Mouse (Mus musculus): ENCODE results near the gene Rps9. TPM values are rescaled to one million over a fixed set of nuclear protein-coding genes. Genes with fewer than 3 reads are reported as not detected.
A peak's percentile ranks its signal among the peaks of the same experiment; 100 is the strongest.
"Not testable (repeated sequence)": the region's sequence is repeated elsewhere in the genome, so short reads cannot be mapped to it uniquely, and the experiment has no call there.

The Rps9 gene
- total and polyA plus RNA-seq, 2 experiments from 2014 or later = 816 to 888 TPM

DNA sequence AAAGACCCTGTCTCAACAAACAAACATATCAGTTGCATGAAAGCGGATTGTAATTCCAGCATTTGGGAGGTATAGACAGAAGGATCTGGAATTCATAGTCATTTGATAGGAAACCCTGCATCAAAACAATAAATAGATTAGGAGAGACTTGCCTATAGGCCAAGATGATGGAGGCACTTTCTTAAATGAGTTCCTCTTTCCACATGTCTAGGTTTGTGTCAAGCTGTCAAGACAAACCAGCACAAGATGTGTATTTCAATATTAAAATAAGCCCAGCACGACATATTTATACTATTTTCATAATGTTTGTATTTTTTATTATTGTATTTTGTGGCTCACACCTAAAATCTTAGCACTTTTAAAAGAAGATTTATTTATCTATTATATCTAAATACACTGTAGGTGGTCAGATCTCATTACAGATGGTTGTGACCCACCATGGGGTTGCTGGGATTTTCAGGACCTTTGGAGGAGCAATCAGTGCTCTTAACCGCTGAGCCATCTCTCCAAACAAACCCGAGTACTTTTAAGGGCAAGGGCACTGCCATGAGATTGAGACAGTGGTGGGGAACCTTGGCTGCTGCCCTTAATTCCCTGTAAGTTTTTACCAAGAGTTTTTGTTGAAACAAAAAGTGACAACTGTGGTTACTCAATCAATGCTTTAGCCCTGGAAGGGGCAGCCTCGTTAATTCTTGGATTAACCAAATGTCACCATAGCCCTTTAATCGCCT lies 480 bp upstream of the Rps9 start:
- H3K36me3 ChIP-seq (replicated peaks; ENCODE audit: control insufficient read depth, insufficient read depth, low read length) = peaks cover 49% of the 10 kb centered on the region
- H3K9me3 ChIP-seq (replicated peaks; ENCODE audit: control insufficient read depth, low read length) = no peaks in the 10 kb centered on the region
- ATAC-seq (ENCODE audit: insufficient read depth, low read depth) (peak; percentile 47), DNase-seq (ENCODE audit: low spot score) (peak; percentile 30)
- peak overlapping the region; percentile 95 for H3K27ac ChIP-seq (ENCODE audit: low read depth)
- peak overlapping the region; percentile 71 for H3K9ac ChIP-seq (replicated peaks; ENCODE audit: low read depth, low read length)
- 21% methylated on average over 6 of the region's 6 CpGs for WGBS
- TF ChIP-seq CTCF (IDR thresholded peaks at IDR 0.05; ENCODE audit: low read depth) (no peak), EP300 (IDR thresholded peaks at IDR 0.05; ENCODE audit: low read depth) (no peak)
- peaks cover 16% of the 10 kb centered on the region for H3K4me1 ChIP-seq (ENCODE audit: control insufficient read depth, insufficient read depth)
- no peaks in the 10 kb centered on the region for H3K27me3 ChIP-seq (ENCODE audit: control insufficient read depth, insufficient read depth, low read length)
- H3K4me3 ChIP-seq (ENCODE audit: low read depth, low read length) = peak overlapping the region; percentile 66
- peak overlapping the region; percentile 89 for H3K4me2 ChIP-seq (ENCODE audit: low read depth, low read length)

DNA sequence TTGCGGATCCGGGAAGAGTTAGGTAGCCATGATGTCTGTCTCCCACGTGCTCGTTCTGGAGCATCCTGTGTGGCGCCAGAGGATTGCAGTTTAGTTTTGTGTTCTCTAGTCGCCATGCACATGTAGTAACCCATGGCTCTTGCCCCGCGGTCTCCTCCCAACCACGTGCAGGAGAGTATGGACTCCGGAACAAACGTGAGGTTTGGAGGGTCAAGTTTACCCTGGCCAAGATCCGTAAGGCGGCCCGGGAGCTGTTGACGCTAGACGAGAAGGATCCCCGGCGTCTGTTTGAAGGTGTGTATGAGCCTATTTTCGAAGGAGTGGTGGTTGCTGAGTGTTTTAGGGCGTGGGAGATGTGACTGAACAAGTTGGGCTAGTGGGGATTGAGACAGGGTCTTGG lies 682 bp downstream of the Rps9 start:
- Histone ChIP-seq H3K36me3 (replicated peaks; ENCODE audit: control insufficient read depth, insufficient read depth, low read length) (peaks cover 37% of the 10 kb centered on the region), H3K4me2 (ENCODE audit: low read depth, low read length) (peak overlapping the region; percentile 89), H3K27me3 (ENCODE audit: control insufficient read depth, insufficient read depth, low read length) (no peaks in the 10 kb centered on the region), H3K27ac (ENCODE audit: low read depth) (peak overlapping the region; percentile 95), H3K4me1 (ENCODE audit: control insufficient read depth, insufficient read depth) (peaks cover 16% of the 10 kb centered on the region), H3K9me3 (replicated peaks; ENCODE audit: control insufficient read depth, low read length) (no peaks in the 10 kb centered on the region), H3K9ac (replicated peaks; ENCODE audit: low read depth, low read length) (peak overlapping the region; percentile 71), H3K4me3 (ENCODE audit: low read depth, low read length) (peak overlapping the region; percentile 66)
- WGBS = under 1% methylated on average over 20 of the region's 20 CpGs
- TF ChIP-seq CTCF (IDR thresholded peaks at IDR 0.05; ENCODE audit: low read depth) (no peak), EP300 (IDR thresholded peaks at IDR 0.05; ENCODE audit: low read depth) (no peak)
- ATAC-seq (ENCODE audit: insufficient read depth, low read depth) (peak; percentile 56), DNase-seq (ENCODE audit: low spot score) (no peak)

DNA sequence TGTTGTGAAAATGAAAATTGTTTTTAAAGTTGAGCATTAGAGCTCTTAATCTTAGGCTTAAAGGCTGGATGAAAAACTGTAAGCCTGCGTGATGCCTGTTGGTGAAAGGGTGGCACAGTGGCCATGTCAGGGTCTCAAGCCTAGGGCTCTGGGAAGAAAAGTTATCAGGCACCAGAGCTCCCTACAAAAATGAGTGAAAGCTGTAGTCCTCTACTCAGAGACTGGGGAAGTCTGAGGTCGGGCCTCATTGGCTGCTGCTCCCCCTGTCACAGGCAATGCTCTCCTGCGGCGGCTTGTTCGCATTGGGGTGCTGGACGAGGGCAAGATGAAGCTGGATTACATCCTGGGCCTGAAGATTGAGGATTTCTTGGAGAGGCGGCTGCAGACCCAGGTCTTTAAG lies 1.7 kb downstream of the Rps9 start:
- ATAC-seq (ENCODE audit: insufficient read depth, low read depth); H3K9me3 ChIP-seq (replicated peaks; ENCODE audit: control insufficient read depth, low read length); H3K27me3 ChIP-seq (ENCODE audit: control insufficient read depth, insufficient read depth, low read length); DNase-seq (ENCODE audit: low spot score); H3K27ac ChIP-seq (ENCODE audit: low read depth): not testable (repeated sequence)
- peak overlapping the region; percentile 66 for H3K4me3 ChIP-seq (ENCODE audit: low read depth, low read length)
- peaks cover 16% of the 10 kb centered on the region for H3K4me1 ChIP-seq (ENCODE audit: control insufficient read depth, insufficient read depth)
- WGBS = 3% methylated on average over 6 of the region's 7 CpGs
- H3K36me3 ChIP-seq (replicated peaks; ENCODE audit: control insufficient read depth, insufficient read depth, low read length) = peaks cover 30% of the 10 kb centered on the region
- peak overlapping the region; percentile 89 for H3K4me2 ChIP-seq (ENCODE audit: low read depth, low read length)
- peak overlapping the region; percentile 71 for H3K9ac ChIP-seq (replicated peaks; ENCODE audit: low read depth, low read length)

DNA sequence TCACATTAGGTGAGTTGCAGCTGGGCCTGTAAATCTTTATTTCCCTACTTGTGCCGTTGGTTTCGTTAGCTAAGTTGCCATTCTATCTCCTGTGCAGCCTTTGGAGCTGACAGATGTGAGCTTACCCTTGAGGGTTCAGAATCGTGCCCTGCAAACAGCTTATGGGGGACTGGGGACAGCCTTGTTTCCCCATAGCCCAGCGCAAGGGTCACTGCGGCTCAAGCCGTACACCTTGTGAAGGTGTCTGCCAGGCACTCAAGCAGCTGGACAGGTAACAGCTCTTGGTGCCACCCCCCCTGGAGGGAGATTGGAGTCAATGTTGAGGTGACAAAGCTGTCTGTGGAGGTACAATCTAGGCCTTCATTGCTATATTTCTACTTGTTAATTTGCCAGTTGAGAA lies 2.1 kb downstream of the Rps9 start:
- Histone ChIP-seq H3K4me3 (ENCODE audit: low read depth, low read length) (peak overlapping the region; percentile 66), H3K9me3 (replicated peaks; ENCODE audit: control insufficient read depth, low read length) (no peaks in the 10 kb centered on the region), H3K4me1 (ENCODE audit: control insufficient read depth, insufficient read depth) (peaks cover 16% of the 10 kb centered on the region), H3K27ac (ENCODE audit: low read depth) (0 out of 2 replicates have a peak overlapping the region, but pooled peaks have one; percentile 25), H3K36me3 (replicated peaks; ENCODE audit: control insufficient read depth, insufficient read depth, low read length) (peaks cover 29% of the 10 kb centered on the region), H3K4me2 (ENCODE audit: low read depth, low read length) (peak overlapping the region; percentile 89), H3K27me3 (ENCODE audit: control insufficient read depth, insufficient read depth, low read length) (no peaks in the 10 kb centered on the region), H3K9ac (replicated peaks; ENCODE audit: low read depth, low read length) (peak overlapping the region; percentile 71)
- ATAC-seq (ENCODE audit: insufficient read depth, low read depth) = no peak
- WGBS = 34% methylated on average over 6 of the region's 6 CpGs
- DNase-seq (ENCODE audit: low spot score) = no peak
- TF ChIP-seq CTCF (IDR thresholded peaks at IDR 0.05; ENCODE audit: low read depth) (no peak), EP300 (IDR thresholded peaks at IDR 0.05; ENCODE audit: low read depth) (no peak)

DNA sequence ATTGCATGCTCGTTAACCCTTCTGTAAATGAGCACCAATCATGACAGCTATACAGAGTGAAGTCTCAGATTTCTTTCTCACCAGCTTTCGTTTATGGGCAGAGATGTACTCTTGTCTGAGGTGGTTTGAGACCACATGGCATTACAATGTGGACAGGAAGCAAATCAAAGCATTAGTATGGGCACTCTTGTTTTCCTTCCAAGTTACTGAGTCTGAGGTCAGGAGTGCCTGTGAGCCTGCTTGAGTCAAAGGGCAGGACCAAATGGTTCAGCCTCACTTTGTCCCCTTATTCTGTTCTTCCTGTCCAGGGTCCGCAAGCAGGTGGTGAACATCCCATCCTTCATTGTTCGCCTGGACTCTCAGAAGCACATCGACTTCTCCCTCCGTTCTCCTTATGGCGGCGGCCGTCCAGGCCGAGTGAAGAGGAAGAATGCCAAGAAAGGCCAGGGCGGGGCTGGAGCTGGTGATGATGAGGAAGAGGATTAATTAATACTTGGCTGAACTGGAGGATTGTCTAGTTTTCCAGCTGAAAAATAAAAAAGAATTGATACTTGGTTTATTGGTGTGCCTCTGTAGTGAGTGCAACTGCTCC lies 2.6 kb downstream of the Rps9 start:
- ATAC-seq (ENCODE audit: insufficient read depth, low read depth) (no peak), DNase-seq (ENCODE audit: low spot score) (no peak)
- Histone ChIP-seq H3K36me3 (replicated peaks; ENCODE audit: control insufficient read depth, insufficient read depth, low read length) (peaks cover 24% of the 10 kb centered on the region), H3K27me3 (ENCODE audit: control insufficient read depth, insufficient read depth, low read length) (no peaks in the 10 kb centered on the region), H3K4me2 (ENCODE audit: low read depth, low read length) (peak overlapping the region; percentile 89), H3K9ac (replicated peaks; ENCODE audit: low read depth, low read length) (no peak overlapping the region), H3K4me1 (ENCODE audit: control insufficient read depth, insufficient read depth) (peaks cover 16% of the 10 kb centered on the region), H3K4me3 (ENCODE audit: low read depth, low read length) (no peak overlapping the region; the same call in 1 of the 2 replicates), H3K9me3 (replicated peaks; ENCODE audit: control insufficient read depth, low read length) (no peaks in the 10 kb centered on the region), H3K27ac (ENCODE audit: low read depth) (0 out of 2 replicates have a peak overlapping the region, but pooled peaks have one; percentile 25)
- TF ChIP-seq CTCF (IDR thresholded peaks at IDR 0.05; ENCODE audit: low read depth) (no peak), EP300 (IDR thresholded peaks at IDR 0.05; ENCODE audit: low read depth) (no peak)
- 45% methylated on average over 11 of the region's 11 CpGs for WGBS
